Mouse (Mus musculus): ENCODE measurements around the gene 1700001J03Rik. TPM values are rescaled to one million over a fixed set of nuclear protein-coding genes. Genes with fewer than 3 reads are reported as not detected.
"Not testable (repeated sequence)": the region's sequence is repeated elsewhere in the genome, so short reads cannot be mapped to it uniquely, and the experiment has no call there.

The 1700001J03Rik gene
- total RNA-seq, 2 experiments from 2014 or later = 0.53 to 0.95 TPM

DNA sequence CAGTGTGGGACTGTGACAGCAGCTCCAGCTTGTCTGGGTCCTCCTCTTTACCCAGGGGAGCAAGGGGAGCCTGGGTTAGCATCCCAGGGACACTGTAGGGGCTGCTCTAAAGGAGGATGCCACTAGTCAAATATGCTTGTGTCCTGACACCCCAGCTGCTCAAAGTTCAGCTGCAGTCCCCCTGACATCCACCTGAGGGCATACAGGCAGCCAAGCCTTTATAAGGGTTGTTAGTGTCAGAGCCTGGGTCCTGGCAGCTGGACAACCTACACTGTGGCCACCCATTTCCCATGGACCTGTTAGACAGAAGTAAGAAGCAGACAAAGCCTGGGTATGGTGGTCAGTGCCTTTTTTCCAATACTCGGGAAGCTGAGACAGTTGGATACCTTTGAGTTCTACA is 3.0 kb upstream of the 1700001J03Rik start:
- no peak for DNase-seq

DNA sequence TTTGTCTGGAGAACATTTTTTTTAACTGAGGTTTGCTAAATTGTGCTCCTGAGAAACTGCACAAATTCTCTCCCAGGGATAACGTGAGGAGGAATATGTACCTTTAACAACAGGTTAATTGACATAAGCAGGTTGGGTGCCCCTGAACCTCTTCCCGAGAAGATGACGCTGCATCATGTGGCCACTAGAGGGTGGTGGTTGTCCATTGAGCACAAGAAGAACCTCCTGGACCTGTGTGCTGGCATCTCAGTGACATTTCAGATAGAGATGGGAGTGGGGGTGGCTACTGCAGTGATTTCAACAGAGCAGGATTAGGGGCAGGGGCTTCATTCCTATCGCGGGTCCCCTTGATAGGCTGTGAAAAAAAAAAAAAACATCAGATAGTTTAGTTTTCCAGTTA is 2.3 kb upstream of the 1700001J03Rik start:
- peak; percentile 65 to 74 for DNase-seq

- peak; percentile 45 to 48 for DNase-seq
Measured at GRCm38 (mm10) chr5:146172744-146173143, 12.4 kb downstream of the 1700001J03Rik start.

- not testable (repeated sequence) for DNase-seq
Measured at GRCm38 (mm10) chr5:146170621-146171020, 14.5 kb downstream of the 1700001J03Rik start, which contains the start of gene Gm6309. Gene Gm6309, minus strand, starts transcription at chr5:146170721.

DNA sequence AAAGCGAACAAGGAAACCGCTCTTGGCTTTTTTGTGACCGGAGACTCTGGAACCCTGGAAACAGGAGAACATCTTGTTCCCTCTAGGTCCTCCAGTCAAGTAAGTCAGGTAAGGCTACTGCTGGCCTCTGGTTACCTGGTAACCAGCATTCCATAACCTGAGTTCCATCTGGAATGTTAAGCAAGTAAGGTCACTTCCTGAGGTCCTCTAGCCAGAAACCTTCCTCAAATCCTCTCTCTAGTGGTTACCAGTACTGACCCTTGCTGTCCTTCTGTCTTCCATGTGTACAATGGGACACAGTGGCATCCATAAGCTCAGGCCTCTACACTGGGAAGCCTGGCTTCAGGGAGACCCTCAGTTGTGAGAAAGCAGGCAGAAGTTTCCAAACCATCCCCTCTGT is 24.7 kb downstream of the 1700001J03Rik start, which contains the start of gene Gm5565:
Gene Gm5565 (minus strand): TSS at position 101 of the 400 bp plus-strand sequence.
- DNase-seq = not testable (repeated sequence)

GRCm38 (mm10) chr5:146158326-146158725 is 26.8 kb downstream of the 1700001J03Rik start:
- DNase-seq = not testable (repeated sequence)

DNA sequence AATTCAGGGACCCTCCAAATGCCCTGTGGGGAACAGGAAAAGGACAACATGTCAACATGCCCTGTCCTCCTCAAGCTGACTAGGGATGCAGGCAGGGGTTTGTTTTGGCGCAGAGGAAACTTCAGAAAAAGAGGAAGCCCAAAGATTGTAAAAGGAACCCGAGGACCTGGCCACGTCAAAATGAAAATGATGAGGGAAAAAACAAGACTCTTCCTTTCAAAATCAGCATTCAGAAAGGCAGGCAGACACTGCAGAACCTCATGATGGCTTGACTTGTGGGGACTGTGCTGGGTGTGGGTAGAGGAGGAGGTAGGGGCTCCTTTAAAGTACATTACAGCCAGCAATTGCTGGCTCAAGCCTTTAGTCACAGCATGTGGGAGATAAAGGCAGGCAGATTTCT is 34.6 kb downstream of the 1700001J03Rik start:
- no peak for DNase-seq

GRCm38 (mm10) chr5:146147903-146148302 is 37.2 kb downstream of the 1700001J03Rik start:
- DNase-seq = no peak

Other genes with a start within 250 kb of the 1700001J03Rik start
- gene Cyp3a25, start 175.7 kb downstream of the 1700001J03Rik start, total RNA-seq (2021) = under 1 TPM in 1 of 2 experiments, not detected in 1; 0.40 TPM
- gene Cyp3a59, start 106.0 kb downstream of the 1700001J03Rik start, total RNA-seq (2021) = not detected
- not detected for gene Gm5565, start 24.8 kb downstream of the 1700001J03Rik start, total RNA-seq (2021)
- gene Gm6309, start 14.6 kb downstream of the 1700001J03Rik start, total RNA-seq (2021) = not detected
- 10 to 100 TPM; 49.3 to 60.3 TPM for gene Rnf6, start 36.3 kb upstream of the 1700001J03Rik start, total RNA-seq (2021)
- 10 to 100 TPM; 43.0 to 78.1 TPM for gene Cdk8, start 45.9 kb upstream of the 1700001J03Rik start, total RNA-seq (2021)
- gene Wasf3, start 199.7 kb upstream of the 1700001J03Rik start, total RNA-seq (2021) = 10 to 100 TPM; 29.4 to 32.2 TPM

Data from adrenal gland, postnatal 36 days (tissue).